Mouse (Mus musculus) liver, adult 2 months (tissue): ENCODE results near the gene Kcnab1.

Experiments
- CTCF ChIP-seq: fragments of 200-500 bp; IDR thresholded peaks from 2 replicates; pipeline ENCODE4 v1.5.1; 2011; ENCODE audit warnings: low read depth, low read length, control low read depth
- POLR2A ChIP-seq: fragments of 200-500 bp; IDR thresholded peaks from 2 replicates; pipeline ENCODE4 v1.6.1; 2011; ENCODE audit warnings: low read length, control low read depth; ENCODE audit not compliant: insufficient read depth; ENCODE audit errors: extremely low read depth

GRCm38 (mm10) chr3:65262506-65263422 is 153.6 kb downstream of the Kcnab1 start:
- TF ChIP-seq CTCF (no peak), POLR2A (no peak)
